Mouse (Mus musculus): ENCODE results near the gene Plekha8. TPM values are rescaled to one million over a fixed set of nuclear protein-coding genes. Genes with fewer than 3 reads are reported as not detected.

Plekha8 gene
- 14.3 and 14.4 TPM in 2 replicates for polyA plus RNA-seq (2012; rRNA removed)

DNA sequence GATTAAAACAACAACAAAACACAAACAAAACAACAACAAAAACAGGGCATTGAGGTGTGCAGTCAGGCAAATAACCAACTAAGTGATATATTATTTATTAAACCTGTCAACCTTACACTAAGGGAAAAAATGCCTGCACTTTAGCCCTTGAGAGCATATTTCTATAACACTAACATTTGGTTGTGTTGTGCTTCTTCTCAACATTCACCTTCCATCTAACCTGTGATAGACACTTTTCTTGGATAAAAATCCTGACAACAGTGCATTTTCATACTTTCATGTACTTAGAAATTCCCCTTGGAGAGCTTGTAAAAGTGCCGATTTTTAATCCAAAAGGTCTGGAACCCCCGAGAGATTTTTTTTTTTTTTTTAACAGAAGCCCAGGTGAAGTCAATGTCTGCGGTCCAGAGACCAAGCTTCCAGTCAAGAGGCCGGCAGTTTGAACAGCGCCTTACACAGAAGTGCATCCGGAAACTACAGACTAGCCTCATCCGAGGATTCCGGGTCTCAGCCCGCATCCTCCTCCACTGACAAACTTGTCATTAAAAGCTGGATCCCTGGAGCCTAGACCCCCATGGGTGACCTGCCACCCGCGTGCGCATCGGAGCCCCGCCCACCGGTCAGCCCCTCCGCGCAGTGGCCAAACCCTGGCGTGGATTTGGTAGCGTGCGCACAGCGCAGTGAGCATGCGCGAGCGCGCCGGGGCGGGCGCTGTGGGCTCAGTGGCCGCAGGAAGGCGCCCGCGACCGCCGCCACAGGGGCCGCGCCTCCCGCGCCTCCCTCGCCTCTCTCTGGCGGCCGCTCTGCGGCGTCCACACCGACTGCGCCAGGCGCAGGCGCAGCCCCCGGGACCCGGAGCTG is at the start of gene Plekha8:
Plekha8 (plus strand) TSS at position 643 of the 861 bp plus-strand sequence.
- Histone ChIP-seq H3K36me3 (ENCODE audit: control insufficient read depth, insufficient read depth, low read length) (no peaks in the 10 kb centered on the region), H3K27ac (ENCODE audit: control insufficient read depth, insufficient read depth, low read depth, low read length) (peak within 1 kb of the TSS; percentile 80), H3K27me3 (ENCODE audit: control insufficient read depth, insufficient read depth, low read length) (no peaks in the 10 kb centered on the region), H3K4me3 (ENCODE audit: control insufficient read depth, low read depth, low read length) (peak within 1 kb of the TSS; percentile 98), H3K4me1 (ENCODE audit: control insufficient read depth, insufficient read depth, low read length) (peaks cover 12% of the 10 kb centered on the region)
- TF ChIP-seq CTCF (IDR thresholded peaks at IDR 0.05; ENCODE audit: control insufficient read depth, insufficient read depth, insufficient replicate concordance, low read depth, low read length) (no peak), POLR2A (IDR thresholded peaks at IDR 0.05; ENCODE audit: control insufficient read depth, low read depth, low read length) (peak; percentile 64)

GRCm38 (mm10) chr6:54548314-54549019 is 46.4 kb upstream of the Plekha8 start:
- Histone ChIP-seq H3K4me1 (ENCODE audit: control insufficient read depth, insufficient read depth, low read length) (no peaks in the 10 kb centered on the region), H3K36me3 (ENCODE audit: control insufficient read depth, insufficient read depth, low read length) (no peaks in the 10 kb centered on the region), H3K27ac (ENCODE audit: control insufficient read depth, insufficient read depth, low read depth, low read length) (no peak overlapping the region), H3K27me3 (ENCODE audit: control insufficient read depth, insufficient read depth, low read length) (no peaks in the 10 kb centered on the region), H3K4me3 (ENCODE audit: control insufficient read depth, low read depth, low read length) (no peak overlapping the region)
- TF ChIP-seq POLR2A (IDR thresholded peaks at IDR 0.05; ENCODE audit: control insufficient read depth, low read depth, low read length): no peak
- TF ChIP-seq CTCF (IDR thresholded peaks at IDR 0.05; ENCODE audit: control insufficient read depth, insufficient read depth, insufficient replicate concordance, low read depth, low read length): no peak

GRCm38 (mm10) chr6:54549311-54549710 is 45.6 kb upstream of the Plekha8 start:
- no peak overlapping the region for H3K4me3 ChIP-seq (ENCODE audit: control insufficient read depth, low read depth, low read length)
- no peaks in the 10 kb centered on the region for H3K27me3 ChIP-seq (ENCODE audit: control insufficient read depth, insufficient read depth, low read length)
- H3K36me3 ChIP-seq (ENCODE audit: control insufficient read depth, insufficient read depth, low read length): no peaks in the 10 kb centered on the region
- no peak for TF ChIP-seq POLR2A (IDR thresholded peaks at IDR 0.05; ENCODE audit: control insufficient read depth, low read depth, low read length)
- TF ChIP-seq CTCF (IDR thresholded peaks at IDR 0.05; ENCODE audit: control insufficient read depth, insufficient read depth, insufficient replicate concordance, low read depth, low read length): no peak
- no peaks in the 10 kb centered on the region; the same call in 1 of the 2 replicates for H3K4me1 ChIP-seq (ENCODE audit: control insufficient read depth, insufficient read depth, low read length)
- H3K27ac ChIP-seq (ENCODE audit: control insufficient read depth, insufficient read depth, low read depth, low read length): no peak overlapping the region

GRCm38 (mm10) chr6:54550801-54551323 is 44.0 kb upstream of the Plekha8 start:
- Histone ChIP-seq H3K27ac (ENCODE audit: control insufficient read depth, insufficient read depth, low read depth, low read length) (no peak overlapping the region), H3K4me1 (ENCODE audit: control insufficient read depth, insufficient read depth, low read length) (no peaks in the 10 kb centered on the region; the same call in 1 of the 2 replicates)

GRCm38 (mm10) chr6:54552721-54553413 is 42.0 kb upstream of the Plekha8 start:
- no peak for TF ChIP-seq POLR2A (IDR thresholded peaks at IDR 0.05; ENCODE audit: control insufficient read depth, low read depth, low read length)
- TF ChIP-seq CTCF (IDR thresholded peaks at IDR 0.05; ENCODE audit: control insufficient read depth, insufficient read depth, insufficient replicate concordance, low read depth, low read length): no peak
- Histone ChIP-seq H3K27ac (ENCODE audit: control insufficient read depth, insufficient read depth, low read depth, low read length) (no peak overlapping the region), H3K27me3 (ENCODE audit: control insufficient read depth, insufficient read depth, low read length) (no peaks in the 10 kb centered on the region), H3K4me1 (ENCODE audit: control insufficient read depth, insufficient read depth, low read length) (no peaks in the 10 kb centered on the region; the same call in 1 of the 2 replicates), H3K4me3 (ENCODE audit: control insufficient read depth, low read depth, low read length) (no peak overlapping the region), H3K36me3 (ENCODE audit: control insufficient read depth, insufficient read depth, low read length) (no peaks in the 10 kb centered on the region)

More at GRCm38 (mm10) chr6:54550801-54551323, 44.0 kb upstream of the Plekha8 start:
- Histone ChIP-seq H3K27me3 (ENCODE audit: control insufficient read depth, insufficient read depth, low read length) (no peaks in the 10 kb centered on the region), H3K4me3 (ENCODE audit: control insufficient read depth, low read depth, low read length) (no peak overlapping the region), H3K36me3 (ENCODE audit: control insufficient read depth, insufficient read depth, low read length) (no peaks in the 10 kb centered on the region)
- no peak for TF ChIP-seq CTCF (IDR thresholded peaks at IDR 0.05; ENCODE audit: control insufficient read depth, insufficient read depth, insufficient replicate concordance, low read depth, low read length)
- no peak for TF ChIP-seq POLR2A (IDR thresholded peaks at IDR 0.05; ENCODE audit: control insufficient read depth, low read depth, low read length)

DNA sequence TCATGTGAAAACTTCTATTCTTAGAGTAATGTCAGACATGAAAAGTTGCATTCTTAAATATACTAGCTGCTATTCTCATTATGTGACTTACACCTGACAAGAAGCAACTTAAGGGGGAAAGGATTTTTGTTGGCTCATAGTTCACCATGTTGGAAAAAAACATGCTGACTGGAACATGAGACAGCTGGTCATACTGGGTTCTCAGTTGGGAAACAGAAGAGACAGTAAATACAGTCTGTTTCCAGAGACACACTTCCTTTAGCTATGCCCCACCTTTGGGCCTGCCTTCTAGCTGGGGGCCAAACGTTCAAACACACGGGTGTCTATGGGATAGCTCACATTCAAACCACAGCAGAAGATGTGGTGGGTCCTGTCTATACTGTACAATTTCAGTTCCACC is 41.3 kb upstream of the Plekha8 start:
- Histone ChIP-seq H3K36me3 (ENCODE audit: control insufficient read depth, insufficient read depth, low read length) (no peaks in the 10 kb centered on the region), H3K4me3 (ENCODE audit: control insufficient read depth, low read depth, low read length) (no peak overlapping the region), H3K27ac (ENCODE audit: control insufficient read depth, insufficient read depth, low read depth, low read length) (no peak overlapping the region), H3K4me1 (ENCODE audit: control insufficient read depth, insufficient read depth, low read length) (no peaks in the 10 kb centered on the region; the same call in 1 of the 2 replicates), H3K27me3 (ENCODE audit: control insufficient read depth, insufficient read depth, low read length) (no peaks in the 10 kb centered on the region)
- TF ChIP-seq POLR2A (IDR thresholded peaks at IDR 0.05; ENCODE audit: control insufficient read depth, low read depth, low read length) (no peak), CTCF (IDR thresholded peaks at IDR 0.05; ENCODE audit: control insufficient read depth, insufficient read depth, insufficient replicate concordance, low read depth, low read length) (no peak)
